ENCODE assay signal across 25 mouse cellular contexts in the genomic region with DNA sequence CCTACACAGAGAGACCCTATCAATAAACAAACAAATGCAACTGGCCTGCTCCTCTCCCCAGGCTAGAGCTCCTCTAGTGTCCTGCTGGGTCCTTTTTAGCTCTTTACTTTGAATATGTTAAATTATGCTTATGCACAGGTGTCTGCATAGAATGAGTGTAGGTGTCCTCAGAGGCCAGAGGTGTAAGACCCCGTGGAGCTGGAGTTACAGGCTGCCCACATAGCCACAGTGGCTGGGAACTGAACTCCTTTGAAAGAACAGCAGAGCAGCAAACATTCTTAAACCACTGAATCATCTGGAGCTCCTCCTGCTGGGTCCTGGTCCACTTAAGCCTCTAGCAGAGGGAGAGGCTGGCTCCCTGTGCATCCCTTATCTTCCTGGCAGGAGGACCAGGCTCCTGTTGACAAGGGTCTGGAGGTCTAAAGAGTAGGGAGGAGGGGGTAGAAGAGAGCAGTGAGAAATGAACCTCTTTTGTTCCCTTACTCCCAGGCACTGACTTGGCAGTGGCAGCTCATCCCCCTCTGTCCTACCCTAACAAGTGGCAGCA. TPM values are rescaled to one million over a fixed set of nuclear protein-coding genes. Genes with fewer than 3 reads are reported as not detected.
DNase-seq lines count a peak whose midpoint lies in the region; ATAC-seq lines count a peak whose summit lies in the region.
"Had no signal": no experiment of that assay in that cellular context is flagged by ENCODE, and none has a peak within 500 bp of the region (broad histone marks: within the 10 kb centered on the region; RNA-seq: fewer than 3 reads in every experiment).

No protein-coding gene starts in this region.

- no peak overlapping the region for H3K4me2 ChIP-seq in stomach, embryonic 16.5 days (ENCODE audit: low read depth, low read length)
- H3K4me2 ChIP-seq: heart, embryonic 15.5 days; limb, embryonic 12.5 days; liver, embryonic 12.5 days; stomach, embryonic 15.5 days had no signal

- peak; percentile 87 for DNase-seq in heart, adult 11 months
- DNase-seq in heart, postnatal 25 days (ENCODE audit: low spot score) = no peak
- peak; percentile 24 for DNase-seq in retina, embryonic 14.5 days (ENCODE audit: low spot score)
- no peak for DNase-seq in retina, postnatal 1 day
- DNase-seq in ZHBTc4 (ENCODE audit: low read depth, low spot score) (peak; percentile 66), MN1 (ENCODE audit: low spot score) (no peak)
- DNase-seq: adrenal gland, adult 2 months; cerebellum, adult 8-10 months; gastrocnemius, postnatal 36 days; kidney, postnatal 4 days; layer of hippocampus, adult 9-11 months; lung, adult 2 months; right cerebral cortex, postnatal 25 days had no signal

- H3K4me3 ChIP-seq in stomach, embryonic 16.5 days (replicated peaks; ENCODE audit: low read length) = no peak overlapping the region
- H3K4me3 ChIP-seq: embryonic facial prominence, embryonic 10.5 days; heart, embryonic 15.5 days; limb, embryonic 12.5 days; liver, embryonic 12.5 days; megakaryocyte, embryonic 14.5 days; stomach, embryonic 15.5 days had no signal

- no peaks in the 10 kb centered on the region for H3K27me3 ChIP-seq in stomach, embryonic 16.5 days (ENCODE audit: control insufficient read depth, insufficient read depth, low read length)
- H3K27me3 ChIP-seq: CH12.LX; heart, embryonic 15.5 days; liver, embryonic 12.5 days; megakaryocyte, embryonic 14.5 days; stomach, embryonic 15.5 days had no signal

- H3K9ac ChIP-seq in stomach, embryonic 16.5 days (ENCODE audit: low read length) = no peak overlapping the region
- H3K9ac ChIP-seq: heart, embryonic 15.5 days; limb, embryonic 12.5 days; liver, embryonic 12.5 days; stomach, embryonic 15.5 days had no signal

- no peaks in the 10 kb centered on the region for H3K9me3 ChIP-seq in stomach, embryonic 16.5 days (replicated peaks; ENCODE audit: control insufficient read depth, low read length)
- H3K9me3 ChIP-seq: embryonic facial prominence, embryonic 10.5 days; heart, embryonic 15.5 days; limb, embryonic 12.5 days; liver, embryonic 12.5 days; megakaryocyte, embryonic 14.5 days; stomach, embryonic 15.5 days had no signal

- 31% methylated on average over 1 of the region's 1 CpGs for WGBS in stomach, embryonic 16.5 days

- H3K36me3 ChIP-seq in stomach, embryonic 16.5 days (ENCODE audit: control insufficient read depth, insufficient read depth, low read length) = no peaks in the 10 kb centered on the region
- H3K36me3 ChIP-seq: heart, embryonic 15.5 days; liver, embryonic 12.5 days; stomach, embryonic 15.5 days had no signal

- intact Hi-C loops in heart, postnatal 25 days (cut with DNase I) = no loop called here

- ATAC-seq in stomach, embryonic 16.5 days (ENCODE audit: insufficient read depth, low FRiP score) = 0 out of 2 replicates have a peak, but pooled peaks have one; percentile 5
- no peak for ATAC-seq in megakaryocyte-erythroid progenitor cell, adult 5-6 weeks (replicated peaks; ENCODE audit: low FRiP score, low TSS enrichment, poor library complexity, severe bottlenecking)
- ATAC-seq: forebrain, embryonic 14.5 days; hindbrain, embryonic 16.5 days; intestine, embryonic 16.5 days; liver, embryonic 12.5 days had no signal

- H3K27ac ChIP-seq in stomach, embryonic 16.5 days (ENCODE audit: low read length) = no peak overlapping the region
- H3K27ac ChIP-seq: embryonic facial prominence, embryonic 10.5 days; heart, embryonic 15.5 days; limb, embryonic 12.5 days; liver, embryonic 12.5 days; stomach, embryonic 15.5 days had no signal

- no peaks in the 10 kb centered on the region for H3K4me1 ChIP-seq in stomach, embryonic 16.5 days (ENCODE audit: control insufficient read depth, insufficient read depth, low read length)
- H3K4me1 ChIP-seq: liver, embryonic 12.5 days; megakaryocyte, embryonic 14.5 days; stomach, embryonic 15.5 days had no signal

RNA-seq across cellular contexts. Expression of a gene that starts 49.5 kb away (rescaled TPM):
- total RNA-seq in heart, postnatal 25 days (2021) = 1 to 10 TPM; 1.3 to 1.9 TPM
- polyA plus RNA-seq in stomach, embryonic 16.5 days (2015; fragmentation: Nextera tagmentation; extraction: Ambion mirVana) = 8.5 and 9.7 TPM in 2 replicates
- total RNA-seq in megakaryocyte-erythroid progenitor cell, adult 5-6 weeks (2014; fragmentation: Nextera tagmentation) = not detected in 2 replicates
- not detected in 2 replicates for total RNA-seq in megakaryocyte-erythroid progenitor cell, adult 5-6 weeks (2017)
- total RNA-seq: CH12.LX had no signal

Comparison
In these comparisons a context has a peak if more than half of its experiments do, and no peak if none do; other contexts are left out.
1. DNase-seq: peak in heart, adult 11 months (single experiment), retina, embryonic 14.5 days (single experiment) and ZHBTc4 (single experiment); none in heart, postnatal 25 days (single experiment), retina, postnatal 1 day (single experiment) and MN1 (single experiment).